In genomic region chr1:66692308-66692707, GRCm38 (mm10) we compare ENCODE assay signal across 30 mouse cellular contexts. TPM values are rescaled to one million over a fixed set of nuclear protein-coding genes. Genes with fewer than 3 reads are reported as not detected.
DNase-seq lines count a peak whose midpoint lies in the region; ATAC-seq lines count a peak whose summit lies in the region.
"Had no signal": no experiment of that assay in that cellular context is flagged by ENCODE, and none has a peak within 500 bp of the region (broad histone marks: within the 10 kb centered on the region; RNA-seq: fewer than 3 reads in every experiment).

No protein-coding gene starts in this region.

- no peaks in the 10 kb centered on the region for H3K27me3 ChIP-seq in forebrain, embryonic 16.5 days (replicated peaks; ENCODE audit: control insufficient read depth, insufficient read depth, low read length)
- no peaks in the 10 kb centered on the region for H3K27me3 ChIP-seq in forebrain, embryonic 14.5 days (replicated peaks; ENCODE audit: control insufficient read depth, insufficient read depth, low read length)
- no peaks in the 10 kb centered on the region for H3K27me3 ChIP-seq in hindbrain, embryonic 15.5 days
- no peaks in the 10 kb centered on the region for H3K27me3 ChIP-seq in hindbrain, embryonic 12.5 days
- H3K27me3 ChIP-seq in neural tube, embryonic 13.5 days: no peaks in the 10 kb centered on the region
- H3K27me3 ChIP-seq: embryonic facial prominence, embryonic 12.5 days; heart, embryonic 12.5 days; intestine, embryonic 15.5 days; limb, embryonic 15.5 days; liver, embryonic 13.5 days; megakaryocyte, embryonic 14.5 days had no signal

- no peak overlapping the region for H3K9ac ChIP-seq in forebrain, embryonic 16.5 days (replicated peaks; ENCODE audit: low read depth, low read length)
- no peak overlapping the region for H3K9ac ChIP-seq in forebrain, embryonic 14.5 days (ENCODE audit: low read length)
- no peak overlapping the region for H3K9ac ChIP-seq in hindbrain, embryonic 15.5 days
- no peak overlapping the region for H3K9ac ChIP-seq in hindbrain, embryonic 12.5 days
- H3K9ac ChIP-seq in neural tube, embryonic 13.5 days: no peak overlapping the region
- H3K9ac ChIP-seq: embryonic facial prominence, embryonic 12.5 days; heart, embryonic 12.5 days; intestine, embryonic 15.5 days; limb, embryonic 15.5 days; liver, embryonic 13.5 days had no signal

- H3K36me3 ChIP-seq in forebrain, embryonic 16.5 days (ENCODE audit: control insufficient read depth, insufficient read depth): no peaks in the 10 kb centered on the region
- no peaks in the 10 kb centered on the region for H3K36me3 ChIP-seq in forebrain, embryonic 14.5 days (ENCODE audit: control insufficient read depth, insufficient read depth, low read length)
- no peaks in the 10 kb centered on the region for H3K36me3 ChIP-seq in hindbrain, embryonic 15.5 days
- no peaks in the 10 kb centered on the region for H3K36me3 ChIP-seq in hindbrain, embryonic 12.5 days
- H3K36me3 ChIP-seq in neural tube, embryonic 13.5 days: no peaks in the 10 kb centered on the region
- H3K36me3 ChIP-seq: embryonic facial prominence, embryonic 12.5 days; G1E; heart, embryonic 12.5 days; intestine, embryonic 15.5 days; limb, embryonic 10.5 days; limb, embryonic 15.5 days; liver, embryonic 13.5 days had no signal

- no peak overlapping the region for H3K27ac ChIP-seq in forebrain, embryonic 16.5 days (ENCODE audit: low read length)
- H3K27ac ChIP-seq in forebrain, embryonic 14.5 days (ENCODE audit: low read depth, low read length): no peak overlapping the region
- no peak overlapping the region; the same call in 1 of the 2 replicates for H3K27ac ChIP-seq in hindbrain, embryonic 15.5 days (replicated peaks)
- H3K27ac ChIP-seq in hindbrain, embryonic 12.5 days: no peak overlapping the region
- H3K27ac ChIP-seq in neural tube, embryonic 13.5 days (replicated peaks): no peak overlapping the region
- H3K27ac ChIP-seq: embryonic facial prominence, embryonic 12.5 days; heart, adult 2 months; intestine, embryonic 15.5 days; kidney, postnatal 0 days; limb, embryonic 10.5 days; limb, embryonic 15.5 days; liver, embryonic 13.5 days; stomach, postnatal 0 days had no signal

- 76% methylated on average over 1 of the region's 1 CpGs for WGBS in forebrain, embryonic 16.5 days
- 54% methylated on average over 1 of the region's 1 CpGs for WGBS in forebrain, embryonic 14.5 days
- WGBS in hindbrain, embryonic 15.5 days: 65% methylated on average over 1 of the region's 1 CpGs
- WGBS in hindbrain, embryonic 12.5 days: 81% methylated on average over 1 of the region's 1 CpGs
- WGBS in neural tube, embryonic 13.5 days: 70% methylated on average over 1 of the region's 1 CpGs

- ATAC-seq in forebrain, embryonic 16.5 days: peak; percentile 42; the same call in 1 of the 2 replicates
- no peak for ATAC-seq in forebrain, embryonic 14.5 days
- peak; percentile 56; the same call in 1 of the 2 replicates for ATAC-seq in hindbrain, embryonic 15.5 days (ENCODE audit: low FRiP score, low read depth)
- ATAC-seq in hindbrain, embryonic 12.5 days (ENCODE audit: low FRiP score): no peak
- peak; percentile 63; the same call in 1 of the 2 replicates for ATAC-seq in neural tube, embryonic 13.5 days (ENCODE audit: low read depth)
- ATAC-seq: intestine, embryonic 15.5 days; lung, postnatal 0 days had no signal

- peaks cover 13% of the 10 kb centered on the region for H3K4me1 ChIP-seq in forebrain, embryonic 16.5 days (replicated peaks; ENCODE audit: control insufficient read depth, insufficient read depth, low read length)
- H3K4me1 ChIP-seq in forebrain, embryonic 14.5 days (ENCODE audit: control insufficient read depth, insufficient read depth, low read length): no peaks in the 10 kb centered on the region; the same call in 1 of the 2 replicates
- no peaks in the 10 kb centered on the region for H3K4me1 ChIP-seq in hindbrain, embryonic 15.5 days (replicated peaks)
- no peaks in the 10 kb centered on the region for H3K4me1 ChIP-seq in hindbrain, embryonic 12.5 days
- H3K4me1 ChIP-seq in neural tube, embryonic 13.5 days (replicated peaks): no peaks in the 10 kb centered on the region
- H3K4me1 ChIP-seq: embryonic facial prominence, embryonic 12.5 days; heart, embryonic 12.5 days; intestine, embryonic 15.5 days; limb, embryonic 10.5 days; limb, embryonic 15.5 days; liver, embryonic 13.5 days had no signal

- no peaks in the 10 kb centered on the region for H3K9me3 ChIP-seq in forebrain, embryonic 16.5 days (ENCODE audit: control insufficient read depth, low read length)
- no peaks in the 10 kb centered on the region for H3K9me3 ChIP-seq in forebrain, embryonic 14.5 days (replicated peaks; ENCODE audit: control insufficient read depth, low read length)
- no peaks in the 10 kb centered on the region for H3K9me3 ChIP-seq in hindbrain, embryonic 15.5 days
- H3K9me3 ChIP-seq in hindbrain, embryonic 12.5 days (replicated peaks): no peaks in the 10 kb centered on the region
- no peaks in the 10 kb centered on the region for H3K9me3 ChIP-seq in neural tube, embryonic 13.5 days
- H3K9me3 ChIP-seq: embryonic facial prominence, embryonic 12.5 days; G1E; heart, embryonic 12.5 days; intestine, embryonic 15.5 days; limb, embryonic 10.5 days; limb, embryonic 15.5 days; liver, embryonic 13.5 days; megakaryocyte, embryonic 14.5 days had no signal

- no peak for DNase-seq in forebrain, embryonic 14.5 days (ENCODE audit: low spot score)
- no peak for DNase-seq in neural tube, embryonic 10.5 days (ENCODE audit: extremely low spot score, low spot score)
- no peak for DNase-seq in cerebellum, adult 18-20 months
- DNase-seq: adrenal gland, postnatal 10 days; cerebellum, adult 11 months; embryo, embryonic 11 days; gastrocnemius, postnatal 25 days; heart, adult 2 months; kidney, adult 2 months; kidney, postnatal 4 days; liver, embryonic 13.5 days; lung, adult 18-20 months; lung, postnatal 4 days; right cerebral cortex, postnatal 4 days; thymus, adult 18-20 months; thymus, postnatal 25 days had no signal

- H3K4me2 ChIP-seq in forebrain, embryonic 16.5 days (ENCODE audit: low read length): no peak overlapping the region
- H3K4me2 ChIP-seq in forebrain, embryonic 14.5 days (ENCODE audit: low read length): no peak overlapping the region
- no peak overlapping the region for H3K4me2 ChIP-seq in hindbrain, embryonic 15.5 days
- H3K4me2 ChIP-seq in hindbrain, embryonic 12.5 days (replicated peaks): no peak overlapping the region
- H3K4me2 ChIP-seq in neural tube, embryonic 13.5 days: no peak overlapping the region
- H3K4me2 ChIP-seq: embryonic facial prominence, embryonic 12.5 days; heart, embryonic 12.5 days; intestine, embryonic 15.5 days; limb, embryonic 15.5 days; liver, embryonic 13.5 days had no signal

- no peak overlapping the region for H3K4me3 ChIP-seq in forebrain, embryonic 16.5 days (replicated peaks; ENCODE audit: low read length)
- no peak overlapping the region for H3K4me3 ChIP-seq in forebrain, embryonic 14.5 days (ENCODE audit: low read depth, low read length)
- H3K4me3 ChIP-seq in hindbrain, embryonic 15.5 days: no peak overlapping the region
- H3K4me3 ChIP-seq in hindbrain, embryonic 12.5 days: no peak overlapping the region
- no peak overlapping the region for H3K4me3 ChIP-seq in neural tube, embryonic 13.5 days
- H3K4me3 ChIP-seq: embryonic facial prominence, embryonic 12.5 days; heart, adult 2 months; heart, embryonic 12.5 days; intestine, embryonic 15.5 days; limb, embryonic 10.5 days; limb, embryonic 15.5 days; liver, embryonic 13.5 days; megakaryocyte, embryonic 14.5 days had no signal

RNA-seq across cellular contexts. Expression of gene Rpe, which starts 8.3 kb away (rescaled TPM):
- polyA plus RNA-seq in forebrain, embryonic 16.5 days (2015; fragmentation: Nextera tagmentation; extraction: Ambion mirVana): 39.4 and 43.8 TPM in 2 replicates
- polyA plus RNA-seq in forebrain, embryonic 14.5 days (2014; fragmentation: Nextera tagmentation; extraction: Ambion mirVana): 46.3 and 47.9 TPM in 2 replicates
- 37.4 and 38.0 TPM in 2 replicates for polyA plus RNA-seq in hindbrain, embryonic 15.5 days (2015; fragmentation: Nextera tagmentation; extraction: Ambion mirVana)
- 48.4 and 51.4 TPM in 2 replicates for polyA plus RNA-seq in hindbrain, embryonic 12.5 days (2016; fragmentation: Nextera tagmentation; extraction: Ambion mirVana)
- 40.0 and 41.6 TPM in 2 replicates for polyA plus RNA-seq in neural tube, embryonic 13.5 days (2015; fragmentation: Nextera tagmentation; extraction: Ambion mirVana)

Comparison
In these comparisons a context has a peak if more than half of its experiments do, and no peak if none do; other contexts are left out.
1. ATAC-seq: peak in forebrain, embryonic 16.5 days (single experiment), hindbrain, embryonic 15.5 days (single experiment) and neural tube, embryonic 13.5 days (single experiment); none in forebrain, embryonic 14.5 days (single experiment) and hindbrain, embryonic 12.5 days (single experiment).